Mouse (Mus musculus): Measurements from ENCODE around the gene Idi1. TPM values are rescaled to one million over a fixed set of nuclear protein-coding genes. Genes with fewer than 3 reads are reported as not detected.
"Not testable (repeated sequence)": the region's sequence is repeated elsewhere in the genome, so short reads cannot be mapped to it uniquely, and the experiment has no call there.

Gene Idi1
- polyA plus RNA-seq, 1 experiment, result 3.5 TPM

DNA sequence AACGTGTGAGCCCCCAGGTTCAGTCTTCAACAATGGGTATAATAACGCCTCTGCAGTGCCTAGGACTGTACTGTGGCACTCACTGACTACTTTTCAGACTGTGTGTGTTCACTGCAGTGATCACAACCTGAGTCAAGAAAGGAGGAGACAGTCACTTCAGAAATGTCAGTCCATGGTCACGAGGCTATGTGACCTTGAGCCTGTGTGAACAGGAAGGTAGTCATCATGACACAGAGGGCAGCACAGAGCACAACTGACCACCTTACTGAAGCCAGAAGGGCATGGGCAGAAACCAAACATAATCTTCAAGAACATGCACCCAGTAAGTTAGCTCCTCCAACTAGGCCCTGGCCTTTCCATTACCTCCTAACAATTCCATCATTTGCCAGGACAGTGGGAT, 3.7 kb upstream of the Idi1 start:
- H3K27me3 ChIP-seq (ENCODE audit: control insufficient read depth, insufficient read depth, low read length), result no peaks in the 10 kb centered on the region
- 85% methylated on average over 3 of the region's 3 CpGs for WGBS
- no peaks in the 10 kb centered on the region for H3K36me3 ChIP-seq (ENCODE audit: control insufficient read depth, insufficient read depth, low read length)
- no peak for DNase-seq (ENCODE audit: low read depth in 1 of 2, low spot score in 2 of 2)
- H3K4me1 ChIP-seq (ENCODE audit: control insufficient read depth, insufficient read depth, insufficient read length), result no peaks in the 10 kb centered on the region
- no peak overlapping the region for H3K4me3 ChIP-seq (ENCODE audit: extremely low read depth, insufficient read depth, insufficient read length)
- TF ChIP-seq CTCF (IDR thresholded peaks at IDR 0.05; ENCODE audit: extremely low read depth, insufficient read depth, insufficient read length, insufficient replicate concordance) (no peak), POLR2A (IDR thresholded peaks at IDR 0.05; ENCODE audit: low read depth, low read length) (no peak)
- no peak overlapping the region for H3K27ac ChIP-seq (ENCODE audit: insufficient read depth, low read length)

DNA sequence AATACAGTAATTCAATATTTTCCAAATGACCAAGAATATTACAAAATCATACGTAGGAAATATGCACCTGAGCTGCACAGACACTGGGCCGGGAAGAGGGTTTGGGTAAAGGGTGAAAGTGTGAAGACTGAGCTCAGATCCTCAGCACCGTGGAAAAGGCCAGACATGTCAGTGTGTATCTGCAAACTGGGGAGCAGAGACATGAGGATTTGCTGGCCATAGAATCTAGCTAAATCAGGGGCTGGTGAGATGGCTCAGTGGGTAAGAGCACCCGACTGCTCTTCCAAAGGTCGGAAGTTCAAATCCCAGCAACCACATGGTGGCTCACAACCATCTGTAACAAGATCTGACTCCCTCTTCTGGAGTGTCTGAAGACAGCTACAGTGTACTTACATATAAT, 1.4 kb upstream of the Idi1 start:
- not testable (repeated sequence) for H3K27ac ChIP-seq (ENCODE audit: insufficient read depth, low read length); H3K4me1 ChIP-seq (ENCODE audit: control insufficient read depth, insufficient read depth, insufficient read length); H3K27me3 ChIP-seq (ENCODE audit: control insufficient read depth, insufficient read depth, low read length); H3K36me3 ChIP-seq (ENCODE audit: control insufficient read depth, insufficient read depth, low read length); H3K4me3 ChIP-seq (ENCODE audit: extremely low read depth, insufficient read depth, insufficient read length); DNase-seq (ENCODE audit: low read depth in 1 of 2, low spot score in 2 of 2)
- 86% methylated on average over 5 of the region's 5 CpGs for WGBS

DNA sequence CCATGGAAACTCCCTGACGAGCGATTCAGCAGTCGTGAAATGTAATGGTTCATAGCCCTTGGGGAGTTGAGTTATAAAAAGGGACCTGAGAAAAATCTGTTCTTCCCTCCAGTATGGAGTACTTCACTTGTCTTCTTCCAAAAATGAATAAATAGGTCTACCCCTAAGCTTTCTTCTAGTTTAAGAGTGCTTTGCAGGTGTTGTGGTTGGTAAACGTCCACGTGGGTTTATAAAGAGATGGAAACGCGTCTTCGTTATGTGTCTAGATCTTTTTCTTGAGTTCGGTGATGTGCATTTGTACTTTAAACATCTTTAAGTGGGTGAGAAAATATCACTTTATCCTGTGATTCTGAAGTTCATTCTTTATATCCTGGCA, 872 bp downstream of the Idi1 start:
- peak overlapping the region; percentile 69 for H3K27ac ChIP-seq (ENCODE audit: insufficient read depth, low read length)
- WGBS, result 1% methylated on average over 9 of the region's 9 CpGs
- H3K4me3 ChIP-seq (ENCODE audit: extremely low read depth, insufficient read depth, insufficient read length), result peak overlapping the region; percentile 96
- H3K4me1 ChIP-seq (ENCODE audit: control insufficient read depth, insufficient read depth, insufficient read length), result no peaks in the 10 kb centered on the region
- H3K36me3 ChIP-seq (ENCODE audit: control insufficient read depth, insufficient read depth, low read length), result no peaks in the 10 kb centered on the region; the same call in 1 of the 2 replicates
- no peak for DNase-seq (ENCODE audit: low read depth in 1 of 2, low spot score in 2 of 2)
- no peaks in the 10 kb centered on the region for H3K27me3 ChIP-seq (ENCODE audit: control insufficient read depth, insufficient read depth, low read length)
- TF ChIP-seq POLR2A (IDR thresholded peaks at IDR 0.05; ENCODE audit: low read depth, low read length) (no peak), CTCF (IDR thresholded peaks at IDR 0.05; ENCODE audit: extremely low read depth, insufficient read depth, insufficient read length, insufficient replicate concordance) (no peak)

DNA sequence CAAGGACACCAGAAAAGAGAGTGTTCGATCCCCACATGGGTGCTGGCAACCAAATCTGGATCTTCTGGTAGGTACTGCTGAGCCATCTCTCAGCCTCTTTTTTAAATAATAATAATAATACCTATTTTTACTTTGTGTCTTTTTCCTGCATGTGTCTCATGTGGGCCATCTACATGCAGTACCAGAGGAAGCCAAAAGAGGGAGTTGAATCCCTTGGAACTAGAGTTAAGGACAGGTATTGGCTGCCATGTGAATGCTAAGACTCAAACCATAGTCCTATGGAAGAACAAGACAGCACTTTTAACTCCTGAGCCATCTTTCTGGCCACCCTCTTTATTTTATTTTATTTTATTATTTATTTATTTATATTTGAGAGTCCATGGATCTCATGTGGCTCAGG, 3.3 kb downstream of the Idi1 start:
- Histone ChIP-seq H3K4me3 (ENCODE audit: extremely low read depth, insufficient read depth, insufficient read length) (no peak overlapping the region), H3K4me1 (ENCODE audit: control insufficient read depth, insufficient read depth, insufficient read length) (no peaks in the 10 kb centered on the region), H3K27ac (ENCODE audit: insufficient read depth, low read length) (no peak overlapping the region), H3K27me3 (ENCODE audit: control insufficient read depth, insufficient read depth, low read length) (no peaks in the 10 kb centered on the region), H3K36me3 (ENCODE audit: control insufficient read depth, insufficient read depth, low read length) (peaks cover 2% of the 10 kb centered on the region)
- DNase-seq (ENCODE audit: low read depth in 1 of 2, low spot score in 2 of 2), result peak; percentile 14 to 29
- 98% methylated on average over 1 of the region's 1 CpGs for WGBS
- no peak for TF ChIP-seq POLR2A (IDR thresholded peaks at IDR 0.05; ENCODE audit: low read depth, low read length)
- no peak for TF ChIP-seq CTCF (IDR thresholded peaks at IDR 0.05; ENCODE audit: extremely low read depth, insufficient read depth, insufficient read length, insufficient replicate concordance)

DNA sequence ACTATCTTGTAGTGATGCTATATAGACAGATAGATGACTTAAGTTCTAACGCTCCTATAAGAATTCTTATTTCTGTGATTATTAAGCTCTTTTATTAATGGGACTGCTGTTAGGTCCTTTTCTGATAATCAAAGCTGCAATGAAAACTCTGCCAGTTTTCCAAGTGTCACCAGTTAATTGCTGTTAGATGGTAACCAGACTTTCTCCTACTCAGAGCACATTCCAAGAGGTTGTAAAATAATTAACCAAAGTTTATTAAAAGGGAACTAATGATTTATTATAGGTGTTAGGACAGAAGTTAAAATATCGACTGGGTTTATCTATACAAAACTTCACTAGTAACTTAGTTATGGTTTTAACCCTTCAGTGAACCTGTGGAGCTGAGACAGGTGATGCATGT, 20.7 kb downstream of the Idi1 start:
- not testable (repeated sequence) for H3K4me3 ChIP-seq (ENCODE audit: extremely low read depth, insufficient read depth, insufficient read length); DNase-seq (ENCODE audit: low read depth in 1 of 2, low spot score in 2 of 2); H3K27me3 ChIP-seq (ENCODE audit: control insufficient read depth, insufficient read depth, low read length); H3K27ac ChIP-seq (ENCODE audit: insufficient read depth, low read length); H3K4me1 ChIP-seq (ENCODE audit: control insufficient read depth, insufficient read depth, insufficient read length); H3K36me3 ChIP-seq (ENCODE audit: control insufficient read depth, insufficient read depth, low read length)
- WGBS, result 89% methylated on average over 2 of the region's 2 CpGs

GRCm38 (mm10) chr13:8913890-8914289, 28.6 kb downstream of the Idi1 start:
- 88% methylated on average over 8 of the region's 8 CpGs for WGBS
- not testable (repeated sequence) for H3K4me1 ChIP-seq (ENCODE audit: control insufficient read depth, insufficient read depth, insufficient read length); H3K27me3 ChIP-seq (ENCODE audit: control insufficient read depth, insufficient read depth, low read length); DNase-seq (ENCODE audit: low read depth in 1 of 2, low spot score in 2 of 2); H3K4me3 ChIP-seq (ENCODE audit: extremely low read depth, insufficient read depth, insufficient read length); H3K36me3 ChIP-seq (ENCODE audit: control insufficient read depth, insufficient read depth, low read length); H3K27ac ChIP-seq (ENCODE audit: insufficient read depth, low read length)

DNA sequence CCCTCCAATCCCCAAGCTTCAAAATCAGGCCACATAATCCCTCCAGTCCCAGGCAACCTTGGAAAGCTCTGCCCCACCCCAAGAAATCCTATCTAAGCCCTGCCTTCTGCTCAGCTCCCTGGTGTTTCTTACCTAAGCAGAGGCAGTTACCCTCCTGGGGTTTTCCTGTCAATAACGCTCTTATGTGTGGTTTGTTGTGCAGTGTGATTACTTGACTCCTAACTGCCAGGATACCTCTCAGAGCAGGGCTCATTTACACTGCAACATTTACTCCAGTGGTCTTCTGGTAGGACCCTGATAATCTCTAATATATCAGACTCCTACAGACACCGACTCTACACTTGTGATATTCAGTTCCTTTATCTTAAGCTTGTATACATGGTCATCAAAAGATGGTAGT, 48.2 kb downstream of the Idi1 start:
- no peak overlapping the region for H3K4me3 ChIP-seq (ENCODE audit: extremely low read depth, insufficient read depth, insufficient read length)
- TF ChIP-seq CTCF (IDR thresholded peaks at IDR 0.05; ENCODE audit: extremely low read depth, insufficient read depth, insufficient read length, insufficient replicate concordance) (no peak), POLR2A (IDR thresholded peaks at IDR 0.05; ENCODE audit: low read depth, low read length) (no peak)
- H3K27me3 ChIP-seq (ENCODE audit: control insufficient read depth, insufficient read depth, low read length), result no peaks in the 10 kb centered on the region
- H3K27ac ChIP-seq (ENCODE audit: insufficient read depth, low read length), result no peak overlapping the region
- no peaks in the 10 kb centered on the region for H3K4me1 ChIP-seq (ENCODE audit: control insufficient read depth, insufficient read depth, insufficient read length)
- H3K36me3 ChIP-seq (ENCODE audit: control insufficient read depth, insufficient read depth, low read length), result no peaks in the 10 kb centered on the region
- no peak for DNase-seq (ENCODE audit: low read depth in 1 of 2, low spot score in 2 of 2)
- 40% methylated on average over 2 of the region's 2 CpGs for WGBS

DNA sequence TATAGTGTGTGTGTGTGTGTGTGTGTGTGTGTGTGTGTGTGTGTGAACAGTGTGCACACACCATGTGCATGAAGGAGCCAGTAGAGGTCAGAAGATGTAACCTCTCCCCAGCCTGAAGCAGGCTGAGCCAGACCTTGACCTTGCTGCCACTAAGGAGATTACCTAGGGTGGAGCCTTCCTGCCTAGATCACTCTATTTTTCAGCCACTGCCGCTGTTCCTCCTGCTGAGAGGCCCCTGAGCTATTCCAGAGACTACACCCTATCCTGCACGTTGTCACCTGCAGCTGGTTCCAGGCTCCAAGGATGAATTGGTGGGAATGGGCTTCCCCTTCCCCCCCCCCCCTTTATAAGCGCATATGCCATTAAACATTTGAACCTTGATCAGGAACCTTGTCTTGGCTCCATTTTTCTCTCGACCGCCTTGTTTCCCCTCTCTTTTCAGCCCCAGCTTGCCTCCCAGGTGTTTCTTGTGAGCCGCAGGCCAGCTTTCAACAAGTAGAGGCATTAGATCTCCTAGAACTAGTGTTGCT, 52.4 kb downstream of the Idi1 start:
- H3K27ac ChIP-seq (ENCODE audit: insufficient read depth, low read length); H3K4me1 ChIP-seq (ENCODE audit: control insufficient read depth, insufficient read depth, insufficient read length); H3K4me3 ChIP-seq (ENCODE audit: extremely low read depth, insufficient read depth, insufficient read length); H3K27me3 ChIP-seq (ENCODE audit: control insufficient read depth, insufficient read depth, low read length); H3K36me3 ChIP-seq (ENCODE audit: control insufficient read depth, insufficient read depth, low read length); DNase-seq (ENCODE audit: low read depth in 1 of 2, low spot score in 2 of 2): not testable (repeated sequence)
- WGBS, result 86% methylated on average over 6 of the region's 6 CpGs

- not testable (repeated sequence) for H3K36me3 ChIP-seq (ENCODE audit: control insufficient read depth, insufficient read depth, low read length); H3K4me1 ChIP-seq (ENCODE audit: control insufficient read depth, insufficient read depth, insufficient read length); H3K4me3 ChIP-seq (ENCODE audit: extremely low read depth, insufficient read depth, insufficient read length); DNase-seq (ENCODE audit: low read depth in 1 of 2, low spot score in 2 of 2); H3K27me3 ChIP-seq (ENCODE audit: control insufficient read depth, insufficient read depth, low read length); H3K27ac ChIP-seq (ENCODE audit: insufficient read depth, low read length)
- 77% methylated on average over 4 of the region's 4 CpGs for WGBS
Observed at GRCm38 (mm10) chr13:8941110-8941509, 55.8 kb downstream of the Idi1 start.

DNA sequence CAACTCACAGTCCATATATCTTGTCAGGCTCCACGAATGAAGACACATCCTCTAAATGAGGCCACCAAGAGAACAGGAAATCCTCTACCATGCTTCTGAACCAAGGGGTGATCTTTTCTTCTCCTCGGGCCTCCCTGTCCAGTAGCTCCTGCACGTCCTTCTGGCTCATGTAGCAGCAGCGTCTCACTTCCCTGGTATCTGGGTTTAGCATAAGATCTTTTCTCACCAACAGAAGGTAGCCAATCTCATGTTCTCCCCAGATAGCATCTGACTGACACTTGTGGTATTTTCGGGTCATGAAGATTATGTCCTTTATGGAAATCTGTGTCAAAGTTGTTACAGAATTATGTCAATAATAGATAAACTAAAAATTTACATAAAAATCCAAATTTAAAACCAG, 56.4 kb downstream of the Idi1 start:
- not testable (repeated sequence) for H3K36me3 ChIP-seq (ENCODE audit: control insufficient read depth, insufficient read depth, low read length); H3K27ac ChIP-seq (ENCODE audit: insufficient read depth, low read length); H3K4me1 ChIP-seq (ENCODE audit: control insufficient read depth, insufficient read depth, insufficient read length); H3K27me3 ChIP-seq (ENCODE audit: control insufficient read depth, insufficient read depth, low read length); H3K4me3 ChIP-seq (ENCODE audit: extremely low read depth, insufficient read depth, insufficient read length); DNase-seq (ENCODE audit: low read depth in 1 of 2, low spot score in 2 of 2)
- 8% methylated on average over 1 of the region's 5 CpGs for WGBS

All from spleen, adult 2 months (tissue).